Mouse (Mus musculus): ENCODE measurements around the gene Grm1. TPM values are rescaled to one million over a fixed set of nuclear protein-coding genes. Genes with fewer than 3 reads are reported as not detected.

Grm1 gene
- total and polyA plus RNA-seq, 3 experiments: 0.66 TPM; not detected in 2

DNA sequence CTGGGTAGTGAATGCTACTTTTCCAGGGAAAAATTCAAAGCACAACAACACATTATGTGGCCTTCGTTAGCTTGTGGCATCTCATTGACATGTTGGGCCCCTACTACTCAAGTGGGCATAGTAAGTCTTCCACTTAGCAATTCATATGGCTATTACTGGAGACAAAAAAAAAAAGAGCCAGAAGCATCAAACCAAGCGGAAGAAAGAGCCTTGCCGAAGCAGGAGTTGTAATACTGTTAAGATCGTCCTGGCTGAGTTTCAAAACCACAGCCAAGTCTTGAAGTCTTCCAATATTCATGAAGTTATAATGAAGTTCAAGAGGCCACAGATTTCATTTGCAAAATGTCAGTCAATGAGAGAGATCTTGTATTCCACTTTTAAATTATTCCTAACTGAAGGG is 319.1 kb downstream of the Grm1 start:
- H3K4me1 ChIP-seq (ENCODE audit: insufficient read depth, low read depth, low read length): no peaks in the 10 kb centered on the region
- no peaks in the 10 kb centered on the region for H3K9me3 ChIP-seq (replicated peaks)
- ATAC-seq (ENCODE audit: extremely low read depth, insufficient number of reproducible peaks, low FRiP score, poor library complexity, severe bottlenecking) (no peak), DNase-seq (ENCODE audit: low spot score) (no peak)
- H3K36me3 ChIP-seq (replicated peaks): no peaks in the 10 kb centered on the region
- H3K4me3 ChIP-seq (ENCODE audit: low read depth, low read length): no peak overlapping the region
- H3K27me3 ChIP-seq (ENCODE audit: insufficient read depth, low read length): no peaks in the 10 kb centered on the region
- TF ChIP-seq GATA1 (IDR thresholded peaks at IDR 0.05; ENCODE audit: borderline replicate concordance, low read length) (no peak), POLR2AphosphoS5 (IDR thresholded peaks at IDR 0.05; ENCODE audit: insufficient replicate concordance, low read depth, low read length) (no peak), GATA2 (IDR thresholded peaks at IDR 0.05; ENCODE audit: borderline replicate concordance, low read depth, low read length) (no peak), CTCF (IDR thresholded peaks at IDR 0.05; ENCODE audit: low read depth, low read length) (no peak), TAL1 (conservative IDR thresholded peaks at IDR 0.05; ENCODE audit: low read depth, low read length) (no peak)

DNA sequence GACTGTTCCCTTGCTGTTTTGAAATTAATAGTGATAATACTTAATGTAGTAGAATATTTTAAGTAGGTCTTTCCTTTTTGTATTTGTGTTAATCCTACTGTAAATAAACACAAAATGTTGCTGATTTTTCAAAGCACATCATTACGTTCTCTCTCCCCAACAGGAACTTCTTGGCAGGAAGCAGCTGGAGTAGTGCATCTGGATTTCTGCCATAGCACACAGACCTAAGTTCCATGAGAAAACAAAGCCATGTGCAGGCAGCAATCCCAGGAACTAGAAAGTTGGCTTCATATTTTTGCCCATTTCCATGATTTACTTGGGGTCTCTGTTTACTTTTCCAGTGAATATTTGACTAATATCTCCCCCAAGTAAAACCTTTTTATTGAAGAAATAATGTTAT is 320.9 kb downstream of the Grm1 start:
- DNase-seq (ENCODE audit: low spot score) (no peak), ATAC-seq (ENCODE audit: extremely low read depth, insufficient number of reproducible peaks, low FRiP score, poor library complexity, severe bottlenecking) (no peak)
- Histone ChIP-seq H3K4me1 (ENCODE audit: insufficient read depth, low read depth, low read length) (no peaks in the 10 kb centered on the region), H3K27me3 (ENCODE audit: insufficient read depth, low read length) (peaks cover 2% of the 10 kb centered on the region; the same call in 1 of the 2 replicates), H3K4me3 (ENCODE audit: low read depth, low read length) (no peak overlapping the region), H3K36me3 (replicated peaks) (no peaks in the 10 kb centered on the region), H3K9me3 (replicated peaks) (no peaks in the 10 kb centered on the region)
- TF ChIP-seq GATA2 (IDR thresholded peaks at IDR 0.05; ENCODE audit: borderline replicate concordance, low read depth, low read length): no peak
- no peak for TF ChIP-seq TAL1 (conservative IDR thresholded peaks at IDR 0.05; ENCODE audit: low read depth, low read length)
- no peak for TF ChIP-seq CTCF (IDR thresholded peaks at IDR 0.05; ENCODE audit: low read depth, low read length)
- no peak for TF ChIP-seq POLR2AphosphoS5 (IDR thresholded peaks at IDR 0.05; ENCODE audit: insufficient replicate concordance, low read depth, low read length)
- TF ChIP-seq GATA1 (IDR thresholded peaks at IDR 0.05; ENCODE audit: borderline replicate concordance, low read length): no peak

DNA sequence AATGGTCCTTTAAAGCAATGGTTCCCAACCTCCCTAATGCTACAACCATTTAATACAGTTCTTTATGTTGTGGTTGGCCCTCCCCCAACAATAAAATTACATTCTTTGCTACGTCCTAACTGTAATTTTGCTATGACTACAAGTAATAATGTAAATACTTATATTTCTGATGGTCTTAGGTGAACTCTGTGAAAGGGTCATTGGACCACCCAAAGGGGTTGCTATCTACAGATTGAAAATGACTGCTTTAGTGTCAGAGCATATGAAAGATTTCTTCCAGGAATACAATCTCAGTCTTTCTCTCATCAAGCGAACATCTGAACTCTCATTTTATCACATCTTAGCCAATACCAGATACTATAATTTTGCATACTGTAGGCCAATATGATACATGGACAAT is 321.4 kb downstream of the Grm1 start:
- no peak overlapping the region for H3K4me3 ChIP-seq (ENCODE audit: low read depth, low read length)
- no peaks in the 10 kb centered on the region for H3K36me3 ChIP-seq (replicated peaks)
- peaks cover 2% of the 10 kb centered on the region; the same call in 1 of the 2 replicates for H3K27me3 ChIP-seq (ENCODE audit: insufficient read depth, low read length)
- no peaks in the 10 kb centered on the region for H3K4me1 ChIP-seq (ENCODE audit: insufficient read depth, low read depth, low read length)
- TF ChIP-seq POLR2AphosphoS5 (IDR thresholded peaks at IDR 0.05; ENCODE audit: insufficient replicate concordance, low read depth, low read length): no peak
- TF ChIP-seq GATA2 (IDR thresholded peaks at IDR 0.05; ENCODE audit: borderline replicate concordance, low read depth, low read length): no peak
- TF ChIP-seq TAL1 (conservative IDR thresholded peaks at IDR 0.05; ENCODE audit: low read depth, low read length): no peak
- no peak for TF ChIP-seq GATA1 (IDR thresholded peaks at IDR 0.05; ENCODE audit: borderline replicate concordance, low read length)
- no peak for TF ChIP-seq CTCF (IDR thresholded peaks at IDR 0.05; ENCODE audit: low read depth, low read length)
- ATAC-seq (ENCODE audit: extremely low read depth, insufficient number of reproducible peaks, low FRiP score, poor library complexity, severe bottlenecking) (no peak), DNase-seq (ENCODE audit: low spot score) (no peak)
- no peaks in the 10 kb centered on the region for H3K9me3 ChIP-seq (replicated peaks)

DNA sequence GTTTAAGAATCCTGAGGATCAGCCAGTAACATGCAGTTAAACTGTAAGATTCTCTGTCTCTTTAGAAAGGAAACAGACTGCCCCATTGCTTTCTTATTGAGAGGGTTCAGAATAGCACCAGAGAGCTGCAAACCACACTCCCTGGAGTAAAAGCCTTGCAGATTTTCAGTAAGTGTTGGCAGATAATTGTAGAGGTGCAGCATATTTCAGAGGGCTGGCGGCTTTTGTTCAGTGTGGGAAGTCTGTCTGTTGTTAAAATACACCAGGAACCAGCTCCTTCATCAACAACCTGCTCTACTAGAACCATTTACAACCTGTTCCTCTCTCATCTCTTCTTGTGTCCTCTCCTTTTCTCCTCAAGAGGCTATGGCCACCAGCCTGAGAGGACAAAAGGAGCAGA is 331.1 kb downstream of the Grm1 start:
- DNase-seq (ENCODE audit: low spot score) (no peak), ATAC-seq (ENCODE audit: extremely low read depth, insufficient number of reproducible peaks, low FRiP score, poor library complexity, severe bottlenecking) (no peak)
- Histone ChIP-seq H3K27me3 (ENCODE audit: insufficient read depth, low read length) (0 out of 2 replicates have a peak, but pooled peaks cover 3% of the 10 kb centered on the region), H3K4me1 (ENCODE audit: insufficient read depth, low read depth, low read length) (no peaks in the 10 kb centered on the region), H3K36me3 (replicated peaks) (no peaks in the 10 kb centered on the region), H3K9me3 (replicated peaks) (no peaks in the 10 kb centered on the region), H3K4me3 (ENCODE audit: low read depth, low read length) (no peak overlapping the region)
- TF ChIP-seq TAL1 (conservative IDR thresholded peaks at IDR 0.05; ENCODE audit: low read depth, low read length): no peak
- no peak for TF ChIP-seq GATA1 (IDR thresholded peaks at IDR 0.05; ENCODE audit: borderline replicate concordance, low read length)

DNA sequence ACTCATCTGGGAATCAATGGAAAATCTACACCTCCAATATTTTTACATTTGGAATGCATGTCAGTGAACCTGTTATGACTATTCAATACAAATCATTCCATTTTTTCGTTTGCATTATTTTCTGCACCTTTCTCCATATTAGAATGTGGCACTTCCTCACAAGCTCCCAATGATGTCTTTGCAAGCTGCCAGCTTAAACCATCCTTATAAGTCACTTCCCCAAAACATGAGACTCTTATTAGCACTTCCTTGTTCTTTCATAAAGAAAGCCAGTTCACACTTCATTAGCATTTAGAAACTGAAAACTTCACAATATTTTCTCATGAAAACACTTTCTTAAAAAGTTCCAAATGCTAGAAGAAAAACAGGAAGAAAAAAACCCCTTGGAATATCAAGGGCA is 338.1 kb downstream of the Grm1 start:
- H3K4me1 ChIP-seq (ENCODE audit: insufficient read depth, low read depth, low read length): no peaks in the 10 kb centered on the region
- no peak overlapping the region for H3K4me3 ChIP-seq (ENCODE audit: low read depth, low read length)
- no peak for DNase-seq (ENCODE audit: low spot score)
- ATAC-seq (ENCODE audit: extremely low read depth, insufficient number of reproducible peaks, low FRiP score, poor library complexity, severe bottlenecking): no peak
- no peaks in the 10 kb centered on the region for H3K9me3 ChIP-seq (replicated peaks)
- no peak for TF ChIP-seq GATA2 (IDR thresholded peaks at IDR 0.05; ENCODE audit: borderline replicate concordance, low read depth, low read length)
- no peak for TF ChIP-seq GATA1 (IDR thresholded peaks at IDR 0.05; ENCODE audit: borderline replicate concordance, low read length)
- no peak for TF ChIP-seq CTCF (IDR thresholded peaks at IDR 0.05; ENCODE audit: low read depth, low read length)
- no peak for TF ChIP-seq POLR2AphosphoS5 (IDR thresholded peaks at IDR 0.05; ENCODE audit: insufficient replicate concordance, low read depth, low read length)
- TF ChIP-seq TAL1 (conservative IDR thresholded peaks at IDR 0.05; ENCODE audit: low read depth, low read length): no peak
- H3K36me3 ChIP-seq (replicated peaks): no peaks in the 10 kb centered on the region
- H3K27me3 ChIP-seq (ENCODE audit: insufficient read depth, low read length): no peaks in the 10 kb centered on the region

DNA sequence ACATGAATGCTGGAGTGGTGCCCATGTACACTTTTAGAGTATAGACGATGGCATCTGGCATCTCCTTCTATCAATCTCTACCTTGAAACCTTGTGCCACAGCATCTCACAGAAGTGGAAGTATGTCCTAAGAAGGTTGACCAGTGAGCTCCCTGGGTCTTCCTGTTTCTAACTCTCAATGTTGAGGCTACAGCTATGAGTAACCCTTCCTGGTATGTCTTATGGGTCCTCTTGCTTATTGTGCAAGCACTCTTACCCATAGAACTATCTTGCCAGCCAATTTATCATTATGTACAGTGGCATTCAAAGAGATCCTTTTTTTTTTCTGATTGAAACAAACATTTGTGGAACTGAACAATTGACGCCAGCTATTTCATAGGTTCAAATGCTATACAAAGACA is 340.0 kb downstream of the Grm1 start:
- TF ChIP-seq CTCF (IDR thresholded peaks at IDR 0.05; ENCODE audit: low read depth, low read length) (no peak), GATA2 (IDR thresholded peaks at IDR 0.05; ENCODE audit: borderline replicate concordance, low read depth, low read length) (no peak), GATA1 (IDR thresholded peaks at IDR 0.05; ENCODE audit: borderline replicate concordance, low read length) (no peak), TAL1 (conservative IDR thresholded peaks at IDR 0.05; ENCODE audit: low read depth, low read length) (no peak), POLR2AphosphoS5 (IDR thresholded peaks at IDR 0.05; ENCODE audit: insufficient replicate concordance, low read depth, low read length) (no peak)
- H3K9me3 ChIP-seq (replicated peaks): no peaks in the 10 kb centered on the region
- DNase-seq (ENCODE audit: low spot score) (no peak), ATAC-seq (ENCODE audit: extremely low read depth, insufficient number of reproducible peaks, low FRiP score, poor library complexity, severe bottlenecking) (no peak)
- no peaks in the 10 kb centered on the region for H3K36me3 ChIP-seq (replicated peaks)
- no peaks in the 10 kb centered on the region for H3K27me3 ChIP-seq (ENCODE audit: insufficient read depth, low read length)
- no peaks in the 10 kb centered on the region for H3K4me1 ChIP-seq (ENCODE audit: insufficient read depth, low read depth, low read length)
- no peak overlapping the region for H3K4me3 ChIP-seq (ENCODE audit: low read depth, low read length)

DNA sequence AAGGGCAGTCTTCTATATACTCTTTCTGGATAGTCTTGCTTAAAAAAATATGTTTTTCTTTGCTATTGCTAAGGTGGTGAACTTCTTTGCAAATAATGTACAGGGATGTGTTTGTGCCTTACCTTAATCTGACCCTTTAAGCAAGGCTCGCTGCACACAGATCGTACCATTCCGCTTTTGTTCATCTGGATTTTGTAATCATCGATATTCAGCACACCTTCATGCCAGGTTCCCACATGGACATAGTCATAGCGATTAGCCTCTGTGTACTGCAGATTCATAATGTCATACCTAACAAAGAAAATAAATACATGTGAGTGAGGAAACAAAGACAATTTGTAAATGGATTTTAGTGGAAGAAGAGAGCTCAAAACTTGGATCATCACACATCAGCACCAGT is 340.8 kb downstream of the Grm1 start:
- ATAC-seq (ENCODE audit: extremely low read depth, insufficient number of reproducible peaks, low FRiP score, poor library complexity, severe bottlenecking) (no peak), DNase-seq (ENCODE audit: low spot score) (no peak)
- Histone ChIP-seq H3K9me3 (replicated peaks) (no peaks in the 10 kb centered on the region), H3K4me1 (ENCODE audit: insufficient read depth, low read depth, low read length) (no peaks in the 10 kb centered on the region), H3K4me3 (ENCODE audit: low read depth, low read length) (no peak overlapping the region), H3K36me3 (replicated peaks) (no peaks in the 10 kb centered on the region), H3K27me3 (ENCODE audit: insufficient read depth, low read length) (no peaks in the 10 kb centered on the region)
- TF ChIP-seq POLR2AphosphoS5 (IDR thresholded peaks at IDR 0.05; ENCODE audit: insufficient replicate concordance, low read depth, low read length) (no peak), CTCF (IDR thresholded peaks at IDR 0.05; ENCODE audit: low read depth, low read length) (no peak), GATA1 (IDR thresholded peaks at IDR 0.05; ENCODE audit: borderline replicate concordance, low read length) (no peak), GATA2 (IDR thresholded peaks at IDR 0.05; ENCODE audit: borderline replicate concordance, low read depth, low read length) (no peak), TAL1 (conservative IDR thresholded peaks at IDR 0.05; ENCODE audit: low read depth, low read length) (no peak)
